Mouse (Mus musculus): ENCODE measurements at regions not wholly inside any gene's neighbourhood (a gene's known extent, or its start where the extent isn't known, plus 50 kb on each side); places are given as distances from the start of the nearest gene placed in this dataset.

DNA sequence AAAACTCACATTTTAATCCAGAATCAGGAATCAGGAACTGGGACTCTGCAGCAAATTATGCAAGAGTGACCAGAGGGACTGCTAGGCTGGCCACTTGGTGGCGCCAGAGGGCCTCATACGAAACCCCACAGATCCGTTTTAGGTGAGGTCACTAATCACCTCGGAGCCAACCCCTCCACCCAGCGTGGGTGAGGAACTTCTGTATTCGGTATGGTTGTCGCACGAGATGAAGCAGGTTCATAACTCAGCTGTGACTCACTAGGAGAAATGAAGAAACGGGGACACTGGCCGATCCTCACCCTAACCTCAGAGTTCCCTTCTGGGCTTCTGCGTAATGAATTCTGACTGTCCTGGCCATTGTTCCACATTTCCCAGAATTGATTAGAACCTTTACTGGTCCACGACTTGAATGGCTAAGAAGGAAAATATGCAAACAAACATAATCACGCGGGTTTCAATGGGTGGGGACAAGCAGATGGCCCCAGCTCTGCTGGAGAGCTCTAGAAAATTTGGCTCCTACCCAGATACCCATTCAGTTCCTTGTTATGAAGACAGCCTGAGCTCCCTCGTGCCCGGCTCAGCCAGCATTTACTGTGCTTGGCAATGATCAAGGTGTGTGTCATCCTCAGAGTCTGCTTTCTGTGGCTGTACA lies 148.1 kb downstream of the Thbs2 start:
- Histone ChIP-seq H3K4me2 (ENCODE audit: low read depth, low read length) (no peak overlapping the region), H3K27me3 (ENCODE audit: insufficient read depth, low read length) (no peaks in the 10 kb centered on the region), H3K4me1 (ENCODE audit: insufficient read depth) (no peaks in the 10 kb centered on the region), H3K4me3 (ENCODE audit: low read depth, low read length) (no peak overlapping the region), H3K27ac (ENCODE audit: low read depth) (no peak overlapping the region), H3K9ac (replicated peaks) (no peak overlapping the region), H3K9me3 (ENCODE audit: low read length) (peaks cover 2% of the 10 kb centered on the region; the same call in 1 of the 2 replicates), H3K36me3 (replicated peaks; ENCODE audit: insufficient read depth, low read length) (no peaks in the 10 kb centered on the region)
- DNase-seq (peak; percentile 79), ATAC-seq (peak; percentile 48)
- WGBS (ENCODE audit: insufficient replicate concordance), result 29% methylated on average over 16 of the region's 16 CpGs
- no peak for TF ChIP-seq EP300 (IDR thresholded peaks at IDR 0.05; ENCODE audit: low read depth)
- peak; percentile 71 for TF ChIP-seq CTCF (IDR thresholded peaks at IDR 0.05; ENCODE audit: low read depth)

DNA sequence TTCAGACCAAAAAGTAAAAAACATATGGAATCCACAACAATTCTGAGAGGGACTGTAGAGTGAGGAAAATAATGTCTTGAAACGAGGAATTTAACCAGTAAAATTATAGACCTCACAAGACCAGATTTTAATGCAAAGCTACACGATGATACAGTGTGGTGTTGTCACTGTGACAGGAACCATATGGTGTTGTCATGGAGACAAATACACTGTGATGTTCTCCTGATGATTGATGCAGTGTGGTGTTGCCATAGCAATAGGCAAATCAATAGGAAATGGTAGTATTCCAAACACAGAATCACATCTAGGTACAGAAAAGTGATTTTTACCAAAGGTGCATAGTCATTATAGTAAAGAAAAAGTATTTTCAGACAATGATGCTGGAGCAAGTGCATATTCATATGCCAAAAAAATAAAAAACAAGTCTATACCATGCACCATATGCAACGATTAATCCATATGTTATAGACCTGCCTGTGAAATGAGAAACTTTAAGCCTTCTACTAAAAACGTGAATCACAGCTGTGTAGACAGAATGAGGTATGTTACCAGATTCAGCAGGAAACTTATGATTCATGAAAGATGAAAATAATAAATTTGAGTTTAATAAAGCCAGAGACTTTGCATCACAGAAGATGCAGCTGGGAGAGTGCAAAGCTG lies 149.6 kb downstream of the Thbs2 start:
- TF ChIP-seq CTCF (IDR thresholded peaks at IDR 0.05; ENCODE audit: low read depth) (no peak), EP300 (IDR thresholded peaks at IDR 0.05; ENCODE audit: low read depth) (no peak)
- Histone ChIP-seq H3K36me3 (replicated peaks; ENCODE audit: insufficient read depth, low read length) (no peaks in the 10 kb centered on the region), H3K27me3 (ENCODE audit: insufficient read depth, low read length) (no peaks in the 10 kb centered on the region), H3K9ac (replicated peaks) (no peak overlapping the region), H3K9me3 (ENCODE audit: low read length) (peaks cover 2% of the 10 kb centered on the region; the same call in 1 of the 2 replicates), H3K4me3 (ENCODE audit: low read depth, low read length) (no peak overlapping the region), H3K4me2 (ENCODE audit: low read depth, low read length) (no peak overlapping the region), H3K4me1 (ENCODE audit: insufficient read depth) (no peaks in the 10 kb centered on the region), H3K27ac (ENCODE audit: low read depth) (no peak overlapping the region)
- WGBS (ENCODE audit: insufficient replicate concordance), result 60% methylated on average over 4 of the region's 4 CpGs
- ATAC-seq, result no peak
- no peak for DNase-seq

DNA sequence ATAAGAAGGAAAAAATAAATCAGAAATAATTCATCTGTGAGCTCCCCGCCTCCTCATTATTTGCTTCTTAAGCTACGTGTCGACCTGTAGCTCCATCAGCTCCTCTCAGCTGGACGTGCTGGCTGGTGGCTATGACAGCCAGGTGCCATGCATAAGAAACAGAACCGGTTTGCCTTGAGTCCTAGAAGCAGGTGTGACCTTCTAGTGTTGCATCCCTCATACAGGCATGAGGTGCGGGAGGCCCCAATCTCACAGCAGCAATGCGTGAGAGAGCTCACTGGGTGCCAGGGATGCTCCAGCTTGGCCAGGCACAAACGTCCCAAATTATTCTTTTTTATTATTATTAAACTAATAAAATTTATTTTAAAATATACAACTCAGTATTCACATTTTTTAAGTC lies 153.0 kb downstream of the Thbs2 start:
- H3K4me1 ChIP-seq (ENCODE audit: insufficient read depth), result no peaks in the 10 kb centered on the region
- no peak for TF ChIP-seq EP300 (IDR thresholded peaks at IDR 0.05; ENCODE audit: low read depth)
- no peak for TF ChIP-seq CTCF (IDR thresholded peaks at IDR 0.05; ENCODE audit: low read depth)
- DNase-seq (no peak), ATAC-seq (no peak)
- H3K9ac ChIP-seq (replicated peaks), result no peak overlapping the region
- no peak overlapping the region for H3K27ac ChIP-seq (ENCODE audit: low read depth)
- no peaks in the 10 kb centered on the region for H3K27me3 ChIP-seq (ENCODE audit: insufficient read depth, low read length)
- H3K4me3 ChIP-seq (ENCODE audit: low read depth, low read length), result no peak overlapping the region
- no peaks in the 10 kb centered on the region for H3K9me3 ChIP-seq (ENCODE audit: low read length)
- 63% methylated on average over 8 of the region's 8 CpGs for WGBS (ENCODE audit: insufficient replicate concordance)
- no peak overlapping the region for H3K4me2 ChIP-seq (ENCODE audit: low read depth, low read length)
- H3K36me3 ChIP-seq (replicated peaks; ENCODE audit: insufficient read depth, low read length), result no peaks in the 10 kb centered on the region

DNA sequence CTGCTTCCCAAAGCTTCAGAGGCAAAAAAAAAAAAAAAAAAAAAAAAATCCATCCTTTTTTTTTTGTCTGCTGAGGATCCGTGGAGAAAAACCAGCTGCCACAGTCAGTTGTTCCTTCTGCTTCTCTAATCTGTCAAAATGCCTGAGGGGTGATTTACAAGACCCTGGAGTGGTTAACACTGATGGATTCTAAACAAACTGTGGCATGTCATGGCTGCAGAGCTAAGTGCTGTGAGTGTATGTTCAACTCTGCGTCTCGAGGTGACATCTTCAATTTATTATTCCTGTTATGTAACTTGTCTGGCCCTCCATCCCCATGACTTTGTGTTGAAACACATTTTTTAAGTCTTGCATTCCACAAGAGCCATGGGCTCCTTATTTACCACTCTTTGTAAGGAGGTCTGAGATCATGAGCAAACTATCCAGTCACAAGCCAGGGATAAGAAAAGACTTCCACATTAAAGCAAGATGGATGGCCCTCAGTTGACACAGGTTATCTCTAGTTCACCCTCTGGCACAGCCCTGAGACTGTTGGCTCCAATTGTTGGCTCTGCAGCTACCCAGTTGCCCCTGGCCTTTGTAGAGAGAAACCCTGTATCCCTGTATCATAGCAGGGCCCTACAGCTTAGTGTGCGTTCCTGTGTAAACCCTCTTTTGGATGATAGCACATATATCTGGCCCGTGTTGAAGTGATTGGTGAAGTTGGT lies 153.6 kb downstream of the Thbs2 start:
- no peaks in the 10 kb centered on the region for H3K36me3 ChIP-seq (replicated peaks; ENCODE audit: insufficient read depth, low read length)
- DNase-seq (no peak), ATAC-seq (no peak)
- TF ChIP-seq CTCF (IDR thresholded peaks at IDR 0.05; ENCODE audit: low read depth) (no peak), EP300 (IDR thresholded peaks at IDR 0.05; ENCODE audit: low read depth) (no peak)
- 54% methylated on average over 5 of the region's 5 CpGs for WGBS (ENCODE audit: insufficient replicate concordance)
- no peaks in the 10 kb centered on the region for H3K27me3 ChIP-seq (ENCODE audit: insufficient read depth, low read length)
- no peak overlapping the region for H3K4me3 ChIP-seq (ENCODE audit: low read depth, low read length)
- no peak overlapping the region for H3K4me2 ChIP-seq (ENCODE audit: low read depth, low read length)
- no peak overlapping the region for H3K9ac ChIP-seq (replicated peaks)
- H3K9me3 ChIP-seq (ENCODE audit: low read length), result no peaks in the 10 kb centered on the region
- no peaks in the 10 kb centered on the region for H3K4me1 ChIP-seq (ENCODE audit: insufficient read depth)
- H3K27ac ChIP-seq (ENCODE audit: low read depth), result no peak overlapping the region

DNA sequence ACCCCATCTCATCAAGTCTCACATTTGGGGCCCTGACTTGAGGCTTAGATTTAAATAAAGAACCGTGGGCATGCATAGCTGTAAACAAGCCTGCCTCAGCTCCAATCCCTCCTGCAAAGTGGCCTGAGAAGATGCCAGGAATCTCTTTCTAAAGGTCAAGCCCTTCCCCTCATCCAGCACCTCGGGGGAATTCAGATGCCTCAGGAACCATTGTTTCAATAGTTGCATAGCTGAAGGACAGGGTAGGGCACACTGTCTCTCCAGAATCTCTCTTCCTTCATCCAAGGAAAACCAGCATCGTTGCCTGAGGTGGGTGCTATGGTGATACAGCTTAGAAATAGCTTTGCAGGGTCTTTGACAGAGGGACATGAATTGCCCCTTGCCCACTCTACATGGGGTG lies 154.4 kb downstream of the Thbs2 start:
- Histone ChIP-seq H3K36me3 (replicated peaks; ENCODE audit: insufficient read depth, low read length) (no peaks in the 10 kb centered on the region), H3K9me3 (ENCODE audit: low read length) (no peaks in the 10 kb centered on the region), H3K4me2 (ENCODE audit: low read depth, low read length) (no peak overlapping the region), H3K9ac (replicated peaks) (no peak overlapping the region), H3K4me3 (ENCODE audit: low read depth, low read length) (no peak overlapping the region), H3K27ac (ENCODE audit: low read depth) (no peak overlapping the region), H3K4me1 (ENCODE audit: insufficient read depth) (no peaks in the 10 kb centered on the region), H3K27me3 (ENCODE audit: insufficient read depth, low read length) (no peaks in the 10 kb centered on the region)
- DNase-seq (no peak), ATAC-seq (no peak)
- no peak for TF ChIP-seq CTCF (IDR thresholded peaks at IDR 0.05; ENCODE audit: low read depth)
- no peak for TF ChIP-seq EP300 (IDR thresholded peaks at IDR 0.05; ENCODE audit: low read depth)
- WGBS (ENCODE audit: insufficient replicate concordance), result 45% methylated on average over 3 of the region's 3 CpGs

DNA sequence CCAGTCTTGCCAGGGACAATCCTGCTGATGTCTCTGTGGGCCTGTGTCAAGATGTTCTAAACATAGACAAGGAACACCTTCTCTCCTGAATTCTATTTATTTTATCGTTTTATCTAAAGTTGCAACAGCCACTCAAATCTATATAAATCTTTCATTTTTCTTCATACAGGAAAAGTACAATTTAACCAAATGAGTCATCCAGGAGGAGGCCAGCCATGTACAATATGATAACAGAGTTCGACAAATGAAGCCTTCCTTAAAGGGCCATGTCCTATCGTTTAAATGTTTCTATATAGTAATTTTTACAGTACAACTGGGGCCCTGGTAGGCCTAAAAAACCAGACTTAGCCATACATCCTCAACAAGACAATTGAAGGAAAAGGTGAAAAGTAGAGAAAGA lies 154.8 kb downstream of the Thbs2 start:
- Histone ChIP-seq H3K27ac (ENCODE audit: low read depth) (no peak overlapping the region), H3K36me3 (replicated peaks; ENCODE audit: insufficient read depth, low read length) (no peaks in the 10 kb centered on the region), H3K4me1 (ENCODE audit: insufficient read depth) (no peaks in the 10 kb centered on the region), H3K27me3 (ENCODE audit: insufficient read depth, low read length) (no peaks in the 10 kb centered on the region), H3K9me3 (ENCODE audit: low read length) (no peaks in the 10 kb centered on the region), H3K4me3 (ENCODE audit: low read depth, low read length) (no peak overlapping the region), H3K4me2 (ENCODE audit: low read depth, low read length) (no peak overlapping the region), H3K9ac (replicated peaks) (no peak overlapping the region)
- DNase-seq, result no peak
- 71% methylated on average over 3 of the region's 3 CpGs for WGBS (ENCODE audit: insufficient replicate concordance)
- no peak for TF ChIP-seq CTCF (IDR thresholded peaks at IDR 0.05; ENCODE audit: low read depth)
- TF ChIP-seq EP300 (IDR thresholded peaks at IDR 0.05; ENCODE audit: low read depth), result no peak
- no peak for ATAC-seq

Measured in liver, postnatal 0 days (tissue).